Mouse (Mus musculus): ENCODE measurements around the gene Ifrd2. TPM values are rescaled to one million over a fixed set of nuclear protein-coding genes. Genes with fewer than 3 reads are reported as not detected.

Gene Ifrd2
- polyA plus RNA-seq, 2 experiments, result 55.0 to 57.3 TPM

DNA sequence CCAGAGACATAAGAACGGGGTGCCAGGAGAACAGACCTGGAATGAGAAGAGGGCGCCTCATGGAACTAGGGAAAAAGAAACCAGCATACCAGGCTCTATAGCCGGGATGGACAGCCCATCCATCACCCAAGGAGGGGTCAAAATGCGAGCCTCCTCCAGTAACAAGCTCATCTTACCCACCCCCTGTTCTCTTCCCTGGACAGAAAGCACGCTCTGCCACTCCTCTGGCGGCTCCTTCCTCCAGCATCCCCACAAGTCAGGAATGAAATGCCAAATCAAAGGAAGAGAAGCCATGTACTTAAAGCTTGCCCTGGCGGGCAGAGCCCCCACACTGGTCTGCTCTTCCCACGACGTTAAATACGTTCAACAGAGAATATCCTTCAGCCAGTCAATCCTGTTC is 46.4 kb upstream of the Ifrd2 start:
- Histone ChIP-seq H3K4me1 (ENCODE audit: control insufficient read depth, insufficient read depth, low read length) (peaks cover 25% of the 10 kb centered on the region), H3K4me2 (replicated peaks; ENCODE audit: low read depth, low read length, severe bottlenecking) (peak overlapping the region; percentile 93), H3K9me3 (ENCODE audit: control insufficient read depth, low read length) (no peaks in the 10 kb centered on the region), H3K27ac (replicated peaks; ENCODE audit: low read depth, low read length) (no peak overlapping the region), H3K27me3 (ENCODE audit: control insufficient read depth, insufficient read depth, low read length) (no peaks in the 10 kb centered on the region), H3K4me3 (replicated peaks; ENCODE audit: low read length) (peak overlapping the region; percentile 72), H3K36me3 (ENCODE audit: control insufficient read depth, insufficient read depth, low read length) (peaks cover 48% of the 10 kb centered on the region), H3K9ac (ENCODE audit: low read depth, low read length, severe bottlenecking) (peak overlapping the region; percentile 35; the same call in 1 of the 2 replicates)
- TF ChIP-seq POLR2A (IDR thresholded peaks at IDR 0.05; ENCODE audit: borderline replicate concordance, extremely low read depth, insufficient read depth, insufficient read length), result no peak
- 44% methylated on average over 10 of the region's 10 CpGs for WGBS
- ATAC-seq (ENCODE audit: low FRiP score, low read depth) (no peak), DNase-seq (ENCODE audit: low spot score) (no peak)

DNA sequence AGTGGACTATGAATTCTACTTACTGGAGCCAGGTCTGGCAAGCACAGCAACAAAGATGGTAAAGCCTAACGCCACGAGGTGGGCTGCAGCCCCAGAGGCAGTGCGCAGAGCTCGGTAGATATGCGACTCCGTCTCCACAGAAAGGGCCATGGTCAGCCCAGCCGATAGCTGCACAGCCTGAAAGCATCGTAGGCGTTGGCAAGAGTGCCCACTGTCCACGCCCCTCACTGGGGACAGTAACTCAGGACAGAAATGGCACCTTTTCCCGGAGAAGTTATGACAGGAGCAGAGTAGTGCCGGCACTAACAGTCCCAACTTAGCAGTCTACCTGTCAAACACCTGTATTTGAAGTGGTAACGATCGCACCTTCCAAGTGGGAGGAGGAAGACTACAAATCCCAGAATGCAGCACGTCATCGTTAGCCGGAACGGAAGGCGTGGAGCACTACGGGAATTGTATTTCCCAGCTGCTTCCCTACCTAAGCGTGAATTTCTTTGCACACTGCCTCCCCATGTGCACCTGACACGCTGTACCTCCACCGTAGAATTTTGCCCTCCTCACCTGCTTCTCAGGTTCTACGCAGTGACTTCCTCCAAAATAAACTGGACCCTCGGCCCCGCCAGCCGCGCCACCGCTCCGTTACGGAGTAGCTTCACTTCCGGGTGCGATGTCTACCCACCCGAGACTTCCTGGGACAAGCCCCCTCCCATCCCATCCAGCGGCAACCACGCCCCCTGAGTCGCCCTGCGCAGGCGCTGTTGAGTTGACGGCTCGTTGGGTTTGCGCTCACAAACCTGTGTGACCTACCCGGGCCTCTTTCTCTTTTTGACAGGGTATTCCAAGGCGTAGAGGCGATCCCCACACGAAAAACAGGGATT is 45.7 kb upstream of the Ifrd2 start, which contains the start of the genes Cyb561d2 and Nprl2:
TSS of gene Cyb561d2 (minus strand) at position 720 of the 878 bp plus-strand sequence.
TSS of gene Nprl2 (plus strand) at position 753 of the 878 bp plus-strand sequence.
- DNase-seq (ENCODE audit: low spot score) (peak; percentile 93), ATAC-seq (ENCODE audit: low FRiP score, low read depth) (peak; percentile 90)
- Histone ChIP-seq H3K36me3 (ENCODE audit: control insufficient read depth, insufficient read depth, low read length) (peaks cover 48% of the 10 kb centered on the region), H3K27me3 (ENCODE audit: control insufficient read depth, insufficient read depth, low read length) (no peaks in the 10 kb centered on the region), H3K9me3 (ENCODE audit: control insufficient read depth, low read length) (no peaks in the 10 kb centered on the region), H3K4me3 (replicated peaks; ENCODE audit: low read length) (peak within 1 kb of the TSS; percentile 72), H3K4me1 (ENCODE audit: control insufficient read depth, insufficient read depth, low read length) (peaks cover 23% of the 10 kb centered on the region), H3K4me2 (replicated peaks; ENCODE audit: low read depth, low read length, severe bottlenecking) (peak within 1 kb of the TSS; percentile 93), H3K27ac (replicated peaks; ENCODE audit: low read depth, low read length) (no peak within 1 kb of the TSS), H3K9ac (ENCODE audit: low read depth, low read length, severe bottlenecking) (peak within 1 kb of the TSS; percentile 52)
- TF ChIP-seq POLR2A (IDR thresholded peaks at IDR 0.05; ENCODE audit: borderline replicate concordance, extremely low read depth, insufficient read depth, insufficient read length), result no peak
- under 1% methylated on average over 46 of the region's 46 CpGs for WGBS

DNA sequence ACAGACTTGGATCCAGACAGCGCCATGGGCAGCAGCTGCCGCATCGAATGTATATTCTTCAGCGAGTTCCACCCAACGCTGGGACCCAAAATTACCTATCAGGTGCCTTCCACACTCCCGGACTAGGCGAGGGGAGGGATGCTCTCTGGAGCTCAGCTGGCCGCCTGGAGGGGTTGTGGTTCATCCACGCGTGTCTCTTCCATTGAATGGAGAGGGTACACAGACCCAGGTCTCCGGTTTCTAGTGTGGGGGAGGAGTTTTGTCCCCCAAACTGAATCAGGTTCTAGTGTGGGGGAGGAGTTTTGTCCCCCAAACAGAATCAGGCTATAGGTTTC is 45.1 kb upstream of the Ifrd2 start:
- ATAC-seq (ENCODE audit: low FRiP score, low read depth), result no peak
- Histone ChIP-seq H3K4me2 (replicated peaks; ENCODE audit: low read depth, low read length, severe bottlenecking) (peak overlapping the region; percentile 93), H3K27me3 (ENCODE audit: control insufficient read depth, insufficient read depth, low read length) (no peaks in the 10 kb centered on the region), H3K9me3 (ENCODE audit: control insufficient read depth, low read length) (no peaks in the 10 kb centered on the region), H3K27ac (replicated peaks; ENCODE audit: low read depth, low read length) (no peak overlapping the region), H3K4me1 (ENCODE audit: control insufficient read depth, insufficient read depth, low read length) (peaks cover 24% of the 10 kb centered on the region), H3K4me3 (replicated peaks; ENCODE audit: low read length) (peak overlapping the region; percentile 72), H3K9ac (ENCODE audit: low read depth, low read length, severe bottlenecking) (peak overlapping the region; percentile 52), H3K36me3 (ENCODE audit: control insufficient read depth, insufficient read depth, low read length) (peaks cover 44% of the 10 kb centered on the region)
- WGBS, result 0% methylated on average over 11 of the region's 11 CpGs
- no peak for TF ChIP-seq POLR2A (IDR thresholded peaks at IDR 0.05; ENCODE audit: borderline replicate concordance, extremely low read depth, insufficient read depth, insufficient read length)
- no peak for DNase-seq (ENCODE audit: low spot score)

DNA sequence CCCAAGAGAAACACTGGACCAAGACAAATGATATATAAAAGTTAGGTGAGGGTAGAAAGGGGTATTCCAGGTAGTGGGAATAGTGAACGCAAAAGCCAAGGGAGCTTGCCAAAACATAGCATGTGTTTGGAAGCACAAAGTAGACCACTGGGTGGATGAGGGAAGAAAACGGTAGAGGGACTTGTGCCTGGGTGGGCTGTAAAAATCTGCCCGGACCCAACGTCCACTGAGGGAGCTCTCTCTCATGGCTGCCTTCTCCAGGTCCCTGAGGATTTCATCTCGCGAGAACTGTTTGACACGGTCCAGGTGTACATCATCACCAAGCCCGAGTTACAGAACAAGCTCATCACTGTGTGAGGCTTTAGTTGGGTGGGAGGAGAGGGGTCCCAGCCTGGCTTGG is 44.7 kb upstream of the Ifrd2 start:
- no peak for TF ChIP-seq POLR2A (IDR thresholded peaks at IDR 0.05; ENCODE audit: borderline replicate concordance, extremely low read depth, insufficient read depth, insufficient read length)
- ATAC-seq (ENCODE audit: low FRiP score, low read depth) (no peak), DNase-seq (ENCODE audit: low spot score) (no peak)
- peaks cover 40% of the 10 kb centered on the region for H3K36me3 ChIP-seq (ENCODE audit: control insufficient read depth, insufficient read depth, low read length)
- H3K9me3 ChIP-seq (ENCODE audit: control insufficient read depth, low read length), result no peaks in the 10 kb centered on the region
- H3K4me2 ChIP-seq (replicated peaks; ENCODE audit: low read depth, low read length, severe bottlenecking), result peak overlapping the region; percentile 93
- WGBS, result 41% methylated on average over 8 of the region's 8 CpGs
- peak overlapping the region; percentile 52 for H3K9ac ChIP-seq (ENCODE audit: low read depth, low read length, severe bottlenecking)
- no peaks in the 10 kb centered on the region for H3K27me3 ChIP-seq (ENCODE audit: control insufficient read depth, insufficient read depth, low read length)
- peaks cover 28% of the 10 kb centered on the region for H3K4me1 ChIP-seq (ENCODE audit: control insufficient read depth, insufficient read depth, low read length)
- peak overlapping the region; percentile 72 for H3K4me3 ChIP-seq (replicated peaks; ENCODE audit: low read length)
- no peak overlapping the region for H3K27ac ChIP-seq (replicated peaks; ENCODE audit: low read depth, low read length)

DNA sequence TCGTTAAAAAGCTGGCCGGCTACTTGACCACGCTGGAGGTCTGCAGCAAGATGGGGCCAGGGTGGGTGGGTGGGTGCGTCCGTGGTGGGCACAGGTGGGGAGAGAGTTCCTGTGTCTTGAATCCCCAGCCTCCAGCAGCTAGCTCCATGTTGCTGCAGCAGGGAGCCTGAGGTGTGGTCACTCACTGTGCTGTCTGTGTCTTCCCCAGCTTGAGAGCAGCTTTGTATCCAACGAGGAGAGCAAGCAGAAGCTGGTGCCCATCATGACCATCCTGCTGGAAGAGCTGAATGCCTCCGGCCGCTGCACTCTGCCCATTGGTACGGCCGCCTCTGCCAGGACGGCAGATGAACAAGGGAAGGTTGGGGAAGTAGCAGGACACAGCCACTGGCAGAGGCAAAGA is 44.1 kb upstream of the Ifrd2 start:
- peaks cover 34% of the 10 kb centered on the region for H3K36me3 ChIP-seq (ENCODE audit: control insufficient read depth, insufficient read depth, low read length)
- H3K4me1 ChIP-seq (ENCODE audit: control insufficient read depth, insufficient read depth, low read length), result peaks cover 28% of the 10 kb centered on the region
- no peak for TF ChIP-seq POLR2A (IDR thresholded peaks at IDR 0.05; ENCODE audit: borderline replicate concordance, extremely low read depth, insufficient read depth, insufficient read length)
- H3K9ac ChIP-seq (ENCODE audit: low read depth, low read length, severe bottlenecking), result no peak overlapping the region
- ATAC-seq (ENCODE audit: low FRiP score, low read depth) (no peak), DNase-seq (ENCODE audit: low spot score) (no peak)
- H3K27ac ChIP-seq (replicated peaks; ENCODE audit: low read depth, low read length), result no peak overlapping the region
- H3K4me2 ChIP-seq (replicated peaks; ENCODE audit: low read depth, low read length, severe bottlenecking), result peak overlapping the region; percentile 93; the same call in 1 of the 2 replicates
- WGBS, result 88% methylated on average over 11 of the region's 11 CpGs
- H3K9me3 ChIP-seq (ENCODE audit: control insufficient read depth, low read length), result no peaks in the 10 kb centered on the region
- no peak overlapping the region for H3K4me3 ChIP-seq (replicated peaks; ENCODE audit: low read length)
- no peaks in the 10 kb centered on the region for H3K27me3 ChIP-seq (ENCODE audit: control insufficient read depth, insufficient read depth, low read length)
